Mouse (Mus musculus) layer of hippocampus, adult 9-10 months (tissue): ENCODE measurements around the gene Nfatc2.

Experiments used
- DNase-seq: peaks from one replicate; pipeline ENCODE4 v3.0.0; 2022; ENCODE audit warnings: low spot score

Nfatc2 gene

GRCm38 (mm10) chr2:168601491-168602386, at the start of gene Nfatc2:
Nfatc2 (minus strand) TSS chr2:168601657.
- no peak for DNase-seq

- DNase-seq: no peak
Observed at GRCm38 (mm10) chr2:168648171-168648570, 46.7 kb upstream of the Nfatc2 start.

GRCm38 (mm10) chr2:168644855-168645254, 43.4 kb upstream of the Nfatc2 start:
- no peak for DNase-seq

- no peak for DNase-seq
Observed at GRCm38 (mm10) chr2:168643524-168644177, 42.2 kb upstream of the Nfatc2 start.

GRCm38 (mm10) chr2:168642187-168642586, 40.7 kb upstream of the Nfatc2 start:
- DNase-seq: no peak

GRCm38 (mm10) chr2:168640460-168640859, 39.0 kb upstream of the Nfatc2 start:
- no peak for DNase-seq

- no peak for DNase-seq
Observed at GRCm38 (mm10) chr2:168634881-168635280, 33.4 kb upstream of the Nfatc2 start.

GRCm38 (mm10) chr2:168633301-168633816, 31.9 kb upstream of the Nfatc2 start:
- no peak for DNase-seq

- DNase-seq: no peak
Observed at GRCm38 (mm10) chr2:168632543-168632942, 31.1 kb upstream of the Nfatc2 start.

- peak; percentile 53 for DNase-seq
Observed at GRCm38 (mm10) chr2:168628787-168629186, 27.3 kb upstream of the Nfatc2 start.

- no peak for DNase-seq
Observed at GRCm38 (mm10) chr2:168627829-168628770, 26.6 kb upstream of the Nfatc2 start.

- DNase-seq: no peak
Observed at GRCm38 (mm10) chr2:168626385-168626784, 24.9 kb upstream of the Nfatc2 start.

GRCm38 (mm10) chr2:168625091-168625490, 23.6 kb upstream of the Nfatc2 start:
- DNase-seq: no peak

GRCm38 (mm10) chr2:168621111-168621802, 19.8 kb upstream of the Nfatc2 start:
- DNase-seq: no peak

- no peak for DNase-seq
Observed at GRCm38 (mm10) chr2:168618205-168618717, 16.8 kb upstream of the Nfatc2 start.

GRCm38 (mm10) chr2:168615160-168615559, 13.7 kb upstream of the Nfatc2 start:
- no peak for DNase-seq

- DNase-seq: no peak
Observed at GRCm38 (mm10) chr2:168614170-168614872, 12.9 kb upstream of the Nfatc2 start.

- DNase-seq: no peak
Observed at GRCm38 (mm10) chr2:168613092-168613880, 11.8 kb upstream of the Nfatc2 start.

GRCm38 (mm10) chr2:168610941-168611340, 9.5 kb upstream of the Nfatc2 start:
- no peak for DNase-seq
